Mouse (Mus musculus) heart, embryonic 14.5 days (tissue): ENCODE data around the gene Ndufs7. TPM values are rescaled to one million over a fixed set of nuclear protein-coding genes. Genes with fewer than 3 reads are reported as not detected.

Experiments used
- ATAC-seq: fragments of 200-750 bp; cut with Nextera tagmentation; 2 replicates; pipeline ENCODE4 v1.8.0; 2017; ENCODE audit warnings: low read depth, moderate TSS enrichment; ENCODE audit not compliant: insufficient number of reproducible peaks, insufficient read depth, low FRiP score
- H3K27ac ChIP-seq, 2 experiments: fragments of 200-500 bp in 1 of 2; fragments of 300-500 bp in 1 of 2; sonication (generic) in 1 of 2; replicated peaks in 1 of 2; 2 replicates each; pipeline ENCODE4 v1.5.1; 2012 to 2014; ENCODE audit warnings: low read depth in 2 of 2, low read length in 2 of 2, control low read depth in 1 of 2, mild to moderate bottlenecking in 1 of 2, mixed read lengths in 1 of 2; ENCODE audit not compliant: control insufficient read depth in 1 of 2, insufficient read depth in 1 of 2
- H3K27me3 ChIP-seq: fragments of 300-500 bp; sonication (generic); 2 replicates; pipeline ENCODE4 v1.6.1; 2014; ENCODE audit warnings: mild to moderate bottlenecking, low read length, control low read depth; ENCODE audit not compliant: control insufficient read depth, insufficient read depth
- H3K36me3 ChIP-seq: fragments of 300-500 bp; sonication (generic); 2 replicates; pipeline ENCODE4 v1.6.1; 2014; ENCODE audit warnings: mild to moderate bottlenecking, control low read depth, low read length, mixed read lengths; ENCODE audit not compliant: control insufficient read depth, insufficient read depth
- H3K4me1 ChIP-seq, 2 experiments: fragments of 200-500 bp in 1 of 2; fragments of 300-500 bp in 1 of 2; sonication (generic) in 1 of 2; 2 replicates each; pipeline ENCODE4 v1.6.1; 2012 to 2014; ENCODE audit warnings: low read length in 2 of 2, control low read depth in 1 of 2, mixed read lengths in 1 of 2; ENCODE audit not compliant: control insufficient read depth in 2 of 2, insufficient read depth in 2 of 2
- H3K4me2 ChIP-seq: fragments of 300-500 bp; sonication (generic); 2 replicates; pipeline ENCODE4 v1.6.1; 2014; ENCODE audit warnings: mild to moderate bottlenecking, low read length
- H3K4me3 ChIP-seq, 2 experiments: fragments of 200-500 bp in 1 of 2; fragments of 300-500 bp in 1 of 2; sonication (generic) in 1 of 2; 2 replicates each; pipeline ENCODE4 v1.5.1; 2012 to 2014; ENCODE audit warnings: low read length in 2 of 2, mild to moderate bottlenecking in 2 of 2, control low read depth in 1 of 2, low read depth in 1 of 2, moderate library complexity in 1 of 2; ENCODE audit not compliant: control insufficient read depth in 1 of 2, insufficient read depth in 1 of 2
- H3K9ac ChIP-seq: fragments of 300-500 bp; sonication (generic); 2 replicates; pipeline ENCODE4 v1.6.1; 2014; ENCODE audit warnings: mild to moderate bottlenecking, low read length
- H3K9me3 ChIP-seq: fragments of 300-500 bp; sonication (generic); 2 replicates; pipeline ENCODE4 v1.6.1; 2016; ENCODE audit warnings: low read length, control low read depth; ENCODE audit not compliant: control insufficient read depth
- WGBS: fragments of 180-500 bp; shearing (Covaris S2); extraction: QIAGEN DNeasy Blood & Tissue Kit; methylation state at CpG from one replicate; pipeline ENCODE4 v1.1.7; 2014; 5-methylcytosine and 5-hydroxymethylcytosine counted together
- polyA plus RNA-seq: library from polyadenylated mRNA; unstranded; fragments of >200 nt; fragmentation: Nextera tagmentation; extraction: Ambion mirVana; gene quantifications from 2 replicates; pipeline ENCODE4 v1.2.1, GENCODE M21; 2014

Ndufs7 gene
- polyA plus RNA-seq, 1 experiment from 2014 or later, result 734 TPM

DNA sequence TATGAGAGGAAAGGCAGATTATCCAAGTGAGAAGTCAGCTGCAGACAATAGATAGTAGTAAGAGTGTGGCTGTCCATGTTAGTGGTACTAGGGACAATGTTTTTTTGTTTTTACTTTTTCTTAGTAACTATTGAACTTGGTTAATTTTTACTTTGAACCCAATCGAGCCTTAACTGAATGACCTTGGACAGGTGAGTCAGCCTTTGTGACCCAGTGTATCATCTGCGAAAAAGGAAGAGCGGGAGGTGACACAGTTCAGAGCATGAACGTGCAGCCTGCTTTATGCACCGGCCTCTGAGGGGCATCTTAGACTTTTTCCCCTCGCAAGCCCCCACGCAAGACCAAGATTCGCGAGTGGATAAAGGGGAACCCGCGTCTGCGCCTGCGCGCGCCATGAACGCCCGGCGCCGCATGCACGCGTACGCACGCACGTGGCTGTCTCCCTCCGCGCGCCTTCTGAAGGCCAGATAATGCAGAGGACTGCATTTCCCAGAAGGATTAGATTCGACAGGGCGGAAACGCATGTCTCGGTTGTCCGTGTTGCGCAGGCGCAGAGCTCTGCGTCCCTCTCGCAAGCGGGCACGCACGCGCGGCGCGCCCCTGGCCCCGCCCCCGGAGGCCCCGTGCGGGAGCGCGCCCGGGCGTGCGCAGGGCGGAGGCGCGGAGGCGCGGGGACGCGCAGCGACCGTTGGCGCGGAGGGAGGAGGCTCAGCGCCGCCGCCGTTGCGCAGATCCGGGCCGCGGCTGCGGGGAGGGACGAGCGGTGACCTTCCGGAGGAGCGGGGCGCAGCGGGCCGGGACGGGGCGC, 15.6 kb downstream of the Ndufs7 start:
- Histone ChIP-seq H3K27me3 (no peaks in the 10 kb centered on the region), H3K9ac (peak overlapping the region; percentile 96), H3K36me3 (peaks cover 21% of the 10 kb centered on the region), H3K27ac (peak overlapping the region; percentile 56 to 83), H3K4me2 (peak overlapping the region; percentile 94), H3K9me3 (no peaks in the 10 kb centered on the region), H3K4me1 (peaks cover 33 to 51% of the 10 kb centered on the region in 2 experiments), H3K4me3 (peak overlapping the region; percentile 71 to 75)
- peak; percentile 48 for ATAC-seq
- 1% methylated on average over 81 of the region's 81 CpGs for WGBS

DNA sequence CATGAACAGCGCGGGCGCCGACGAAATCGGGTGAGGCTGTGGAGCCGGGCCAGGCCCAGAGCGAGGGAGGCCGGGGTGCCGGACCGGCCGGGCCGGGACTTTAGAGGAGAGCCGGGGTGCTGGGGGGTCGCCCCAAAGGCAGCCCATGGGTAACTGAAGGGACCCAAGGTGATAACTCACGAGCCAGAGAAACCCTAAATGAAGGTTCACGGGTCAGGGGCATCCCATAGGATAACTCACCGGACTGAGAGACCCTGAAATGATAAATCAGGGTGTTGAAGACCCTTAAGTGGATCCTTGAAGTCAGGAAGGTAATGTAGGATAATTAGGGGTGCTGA, 16.2 kb downstream of the Ndufs7 start:
- Histone ChIP-seq H3K9me3 (no peaks in the 10 kb centered on the region), H3K9ac (peak overlapping the region; percentile 96), H3K4me3 (peak overlapping the region; percentile 71 to 75), H3K27me3 (no peaks in the 10 kb centered on the region), H3K27ac (peak overlapping the region; percentile 56 to 83), H3K36me3 (peaks cover 21% of the 10 kb centered on the region), H3K4me2 (peak overlapping the region; percentile 94), H3K4me1 (peaks cover 30 to 49% of the 10 kb centered on the region in 2 experiments)
- ATAC-seq, result no peak
- WGBS, result 0% methylated on average over 18 of the region's 18 CpGs

DNA sequence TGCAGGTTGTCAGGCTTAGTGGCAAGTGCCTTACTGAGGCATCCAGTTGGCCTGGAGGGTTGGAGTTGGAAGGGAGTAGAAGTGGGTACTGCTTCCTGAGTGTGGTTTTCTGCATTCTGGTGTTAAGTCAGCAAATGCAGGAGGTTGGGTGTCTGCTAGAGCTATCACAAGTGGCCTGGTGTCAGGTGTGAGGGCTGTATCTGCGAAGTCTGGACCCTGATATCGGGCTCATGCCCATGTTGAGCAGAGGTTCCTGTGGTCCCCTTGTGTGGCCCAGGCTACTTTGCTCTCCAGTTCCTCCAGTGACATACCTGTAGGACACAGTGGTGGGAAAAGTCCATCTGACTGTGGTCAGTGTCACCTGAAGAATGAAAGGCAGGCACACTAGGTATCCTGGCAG, 21.2 kb downstream of the Ndufs7 start:
- Histone ChIP-seq H3K36me3 (peaks cover 55% of the 10 kb centered on the region), H3K9me3 (no peaks in the 10 kb centered on the region), H3K27me3 (no peaks in the 10 kb centered on the region), H3K4me3 (no peak overlapping the region), H3K27ac (no peak overlapping the region), H3K9ac (0 out of 2 replicates have a peak overlapping the region, but pooled peaks have one; percentile 36), H3K4me1 (peaks cover 30 to 46% of the 10 kb centered on the region in 2 experiments), H3K4me2 (no peak overlapping the region)
- 82% methylated on average over 2 of the region's 2 CpGs for whole genome bisulfite sequencing
- ATAC-seq, result no peak

DNA sequence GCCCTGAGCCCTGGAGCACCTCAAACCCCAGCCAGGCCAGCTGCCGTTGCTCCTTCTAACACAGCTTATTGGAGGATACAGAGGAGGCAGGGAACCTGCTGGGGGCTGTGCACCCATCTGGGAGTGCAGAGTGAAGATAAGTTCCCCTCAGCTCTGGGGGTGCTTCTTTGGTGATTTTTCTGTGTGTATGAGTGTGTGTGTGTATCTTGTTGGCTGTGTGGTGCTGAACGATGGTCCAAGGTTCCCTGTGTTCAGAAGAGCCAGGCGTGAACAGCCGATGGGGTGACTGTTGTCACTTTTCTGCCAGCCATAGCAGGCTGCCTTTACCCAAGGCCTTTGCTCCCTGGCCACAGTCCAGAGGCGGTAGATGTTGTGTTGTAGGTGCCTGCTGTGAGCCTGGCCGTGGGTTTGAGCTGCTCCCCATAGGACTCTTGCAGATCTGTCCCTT, 21.8 kb downstream of the Ndufs7 start:
- peaks cover 28 to 44% of the 10 kb centered on the region in 2 experiments for H3K4me1 ChIP-seq

DNA sequence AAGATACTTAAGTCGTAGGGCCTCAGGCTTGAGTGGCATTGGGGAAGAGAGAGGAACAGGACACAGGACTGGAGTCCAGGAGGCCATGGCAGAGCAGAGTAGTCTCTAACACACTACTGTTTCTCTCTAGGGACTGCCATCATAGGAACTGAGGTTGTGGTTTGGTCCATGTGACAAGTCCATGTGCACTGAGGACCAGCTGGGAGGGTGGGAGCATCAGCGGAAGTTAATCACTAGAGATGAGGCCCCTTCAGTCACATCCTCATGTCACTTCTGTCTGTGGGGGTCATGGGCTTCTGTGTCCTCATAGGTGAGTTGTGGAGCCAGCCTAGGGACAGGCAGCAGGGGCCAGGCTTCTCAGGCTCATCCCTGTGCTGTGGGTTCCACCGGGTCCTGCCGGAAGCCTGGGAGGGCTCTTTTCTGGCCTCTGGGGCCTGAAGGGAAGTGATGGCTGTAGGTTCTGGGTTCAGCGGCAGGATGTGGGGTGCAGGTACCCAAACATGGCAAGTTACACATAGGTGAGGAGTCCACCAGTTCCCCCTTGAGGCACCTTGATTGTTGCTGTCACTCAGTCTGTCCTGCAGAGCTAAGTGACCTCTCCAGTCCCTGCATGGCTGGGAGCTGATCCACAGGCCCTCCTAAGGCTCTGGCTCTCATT, 22.4 kb downstream of the Ndufs7 start:
- H3K27ac ChIP-seq, result no peak overlapping the region

More for the DNA sequence above, 21.8 kb downstream of the Ndufs7 start:
- no peak overlapping the region for H3K4me2 ChIP-seq
- ATAC-seq, result no peak
- H3K9ac ChIP-seq, result no peak overlapping the region; the same call in 1 of the 2 replicates
- H3K9me3 ChIP-seq, result no peaks in the 10 kb centered on the region
- WGBS, result 70% methylated on average over 6 of the region's 6 CpGs
- H3K27ac ChIP-seq, result 0 out of 4 replicates have a peak overlapping the region, but pooled peaks of 1 of the 2 experiments have one; percentile 24
- no peaks in the 10 kb centered on the region for H3K27me3 ChIP-seq
- peaks cover 61% of the 10 kb centered on the region for H3K36me3 ChIP-seq
- no peak overlapping the region for H3K4me3 ChIP-seq

DNA sequence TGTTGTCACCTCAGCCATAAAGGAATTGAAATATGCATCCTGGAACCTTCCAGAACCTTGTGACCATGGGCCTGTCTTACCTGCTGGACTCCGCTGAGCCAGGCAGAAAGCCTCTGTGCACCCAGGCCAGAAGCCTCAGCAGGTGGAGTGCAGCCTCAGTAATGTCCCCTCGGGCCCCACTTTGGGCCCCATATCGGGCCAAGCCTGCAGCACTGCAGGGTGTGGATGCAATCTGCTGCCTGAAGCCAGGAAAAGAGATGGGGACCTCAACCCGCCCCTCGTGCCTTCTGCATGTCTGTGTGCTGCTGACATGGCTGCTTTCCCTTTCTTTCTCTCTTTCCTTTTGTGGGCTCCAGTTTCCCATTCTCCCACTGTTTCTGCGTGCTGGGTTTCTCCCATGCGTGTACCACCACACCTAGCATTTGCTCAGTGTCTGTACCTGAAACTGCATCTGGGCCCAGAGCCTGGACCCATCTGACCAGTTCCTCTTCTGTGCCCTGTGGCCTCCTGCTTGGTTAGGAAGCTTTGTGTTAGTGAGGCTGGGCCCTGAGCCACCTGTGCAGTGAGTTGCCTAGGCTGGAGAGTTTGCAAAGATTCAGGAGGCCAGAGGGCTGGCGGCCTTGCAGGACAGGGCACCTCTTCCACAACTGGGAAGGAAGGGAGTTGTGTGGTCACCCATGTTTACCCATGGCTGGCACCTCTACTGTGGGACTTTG, 23.1 kb downstream of the Ndufs7 start:
- Histone ChIP-seq H3K4me1 (peaks cover 19 to 31% of the 10 kb centered on the region in 2 experiments), H3K9ac (no peak overlapping the region), H3K27ac (no peak overlapping the region), H3K27me3 (no peaks in the 10 kb centered on the region), H3K4me2 (no peak overlapping the region), H3K9me3 (no peaks in the 10 kb centered on the region), H3K36me3 (peaks cover 70% of the 10 kb centered on the region), H3K4me3 (no peak overlapping the region)
- WGBS, result 87% methylated on average over 8 of the region's 8 CpGs
- no peak for ATAC-seq

More for the DNA sequence above, 22.4 kb downstream of the Ndufs7 start:
- peaks cover 67% of the 10 kb centered on the region for H3K36me3 ChIP-seq
- H3K9me3 ChIP-seq, result no peaks in the 10 kb centered on the region
- peak overlapping the region; percentile 21 for H3K9ac ChIP-seq
- peaks cover 24 to 38% of the 10 kb centered on the region in 2 experiments for H3K4me1 ChIP-seq
- H3K27me3 ChIP-seq, result no peaks in the 10 kb centered on the region
- no peak overlapping the region for H3K4me3 ChIP-seq
- no peak overlapping the region for H3K4me2 ChIP-seq
- WGBS, result 87% methylated on average over 5 of the region's 5 CpGs
- ATAC-seq, result no peak

DNA sequence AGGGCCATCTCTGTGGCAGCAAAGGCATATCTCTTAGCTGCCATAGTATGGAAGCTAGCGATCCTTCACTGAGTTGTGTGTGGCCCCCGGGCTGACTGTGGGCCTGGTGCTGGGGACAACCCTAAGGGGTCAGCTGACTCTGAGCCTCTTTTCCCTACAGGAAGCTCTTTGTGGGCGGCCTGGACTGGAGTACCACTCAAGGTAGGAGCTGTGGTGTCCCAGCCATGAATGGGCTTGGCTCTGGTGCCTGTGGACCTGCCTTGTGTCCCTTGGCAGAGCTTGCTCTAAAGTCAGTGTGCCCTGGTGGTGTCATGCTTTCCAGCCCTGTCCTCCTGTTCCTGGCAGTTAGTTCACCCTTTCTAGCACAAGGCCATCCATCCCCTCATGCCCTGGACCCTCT, 24.9 kb downstream of the Ndufs7 start:
- H3K27ac ChIP-seq, result no peak overlapping the region
- H3K4me2 ChIP-seq, result no peak overlapping the region
- H3K9me3 ChIP-seq, result no peaks in the 10 kb centered on the region
- no peak for ATAC-seq
- 76% methylated on average over 3 of the region's 3 CpGs for WGBS
- no peak overlapping the region for H3K9ac ChIP-seq
- no peaks in the 10 kb centered on the region for H3K27me3 ChIP-seq
- H3K4me1 ChIP-seq, result peaks cover 10 to 16% of the 10 kb centered on the region in 2 experiments
- H3K36me3 ChIP-seq, result peaks cover 75% of the 10 kb centered on the region
- no peak overlapping the region for H3K4me3 ChIP-seq
